Mouse (Mus musculus): Measurements from ENCODE around the gene Car14. TPM values are rescaled to one million over a fixed set of nuclear protein-coding genes. Genes with fewer than 3 reads are reported as not detected.
"Not testable (repeated sequence)": the region's sequence is repeated elsewhere in the genome, so short reads cannot be mapped to it uniquely, and the experiment has no call there.

The Car14 gene
- total RNA-seq, 2 experiments from 2014 or later, result 71.9 to 92.1 TPM

DNA sequence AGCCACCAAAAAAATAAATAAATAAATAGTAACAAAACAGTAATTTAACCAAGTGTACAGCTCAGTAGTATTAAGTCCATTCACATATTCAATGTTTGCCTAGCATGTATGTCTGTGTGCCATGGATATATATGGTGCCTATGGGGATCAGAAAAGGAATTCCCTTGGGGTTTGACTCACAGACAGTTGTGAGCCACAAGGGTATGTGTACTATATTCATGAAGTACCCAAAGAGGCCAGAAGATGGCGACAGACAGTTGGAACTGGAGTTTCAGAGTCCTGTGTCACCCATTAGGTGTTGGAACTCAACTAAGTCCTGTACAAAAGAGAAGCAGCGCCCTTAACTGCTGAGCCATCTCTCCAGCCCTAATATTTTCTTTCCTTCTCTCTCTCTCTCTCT lies 42.7 kb downstream of the Car14 start:
- intact Hi-C loops (cut with DNase I), result loop anchor here (2.0 to 5.0 kb wide), 2 partner anchors 45 to 96 kb away; no protein-coding TSS in a partner anchor
- DNase-seq, result peak in 1 of 2 experiments; percentile 46

DNA sequence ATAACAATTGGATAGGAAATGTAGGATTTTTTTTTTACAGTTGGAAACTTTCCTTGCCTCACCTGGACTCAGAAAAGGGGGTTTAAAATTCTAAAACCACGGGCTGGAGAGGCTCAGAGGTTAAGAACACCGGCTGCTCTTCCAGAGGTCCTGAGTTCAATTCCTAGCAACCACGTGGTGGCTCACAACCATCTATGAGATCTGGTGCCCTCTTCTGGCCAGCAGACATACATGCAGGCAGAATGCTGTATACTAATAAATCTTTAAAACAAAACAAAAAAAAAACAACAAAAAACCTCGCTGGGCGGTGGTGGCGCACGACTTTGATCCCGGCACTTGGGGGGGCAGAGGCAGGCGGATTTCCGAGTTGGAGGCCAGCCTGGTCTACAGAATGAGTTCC lies 43.3 kb downstream of the Car14 start:
- no peak for DNase-seq
- intact Hi-C loops (cut with DNase I), result loop anchor here (2.0 to 5.0 kb wide), 2 partner anchors 46 to 96 kb away; no protein-coding TSS in a partner anchor

DNA sequence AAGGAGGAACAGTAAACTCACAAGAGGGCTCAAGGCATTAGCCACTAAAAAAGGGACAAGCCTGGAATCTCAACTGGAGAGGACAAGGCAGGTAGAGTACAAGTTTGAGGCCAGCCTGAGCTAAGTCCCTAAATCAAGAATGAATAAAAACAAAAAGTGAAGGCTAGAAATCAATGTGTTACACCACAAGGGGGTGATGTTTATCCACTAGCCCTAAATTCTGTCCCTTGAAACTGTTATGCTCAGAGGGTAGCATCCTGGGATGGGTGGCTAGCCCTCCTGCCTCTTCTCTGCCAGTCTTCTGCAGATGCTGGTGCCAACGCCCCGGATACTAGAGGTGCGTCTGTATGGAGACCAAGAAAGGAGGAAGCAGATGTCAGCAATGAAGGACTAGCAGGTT lies 44.2 kb downstream of the Car14 start:
- intact Hi-C loops (cut with DNase I), result loop anchor here (2.0 to 5.0 kb wide), 2 partner anchors 46 to 97 kb away; no protein-coding TSS in a partner anchor
- DNase-seq, result no peak

DNA sequence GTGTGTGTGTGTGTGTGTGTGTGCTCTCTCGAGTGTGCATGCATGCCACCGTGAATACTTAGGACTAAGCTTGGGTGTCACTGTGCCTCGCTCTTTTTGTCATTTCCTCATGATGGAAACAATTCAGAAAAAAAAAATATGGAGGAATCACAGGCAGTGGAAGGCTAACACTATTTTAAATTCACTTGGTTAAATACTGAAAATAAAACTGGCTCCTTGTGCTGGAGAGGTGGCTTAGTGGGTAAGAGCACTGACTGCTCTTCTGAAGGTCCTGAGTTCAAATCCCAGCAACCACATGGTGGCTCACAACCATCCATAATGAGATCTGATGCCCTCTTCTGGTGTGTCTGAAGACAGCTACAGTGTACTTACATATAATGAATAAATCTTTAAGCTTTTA lies 46.2 kb downstream of the Car14 start:
- DNase-seq; intact Hi-C loops (cut with DNase I): not testable (repeated sequence)

DNA sequence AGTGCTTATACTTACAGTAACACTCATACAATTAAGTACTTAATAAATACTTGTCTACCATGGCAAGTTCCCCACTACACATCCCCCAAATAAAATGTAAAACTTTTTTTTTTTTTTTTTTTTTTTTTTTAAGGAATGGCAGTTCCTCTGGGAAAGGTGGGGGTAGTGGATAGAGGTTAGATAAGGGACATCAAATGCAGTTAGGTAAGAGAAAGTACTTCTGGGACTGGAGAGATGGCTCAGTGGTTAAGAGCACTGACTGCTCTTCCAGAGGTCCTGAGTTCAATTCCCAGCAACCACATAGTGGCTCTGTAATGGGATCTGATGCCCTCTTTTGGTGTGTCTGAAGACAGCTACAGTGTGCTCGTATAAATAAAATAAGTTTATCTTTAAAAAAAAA lies 47.4 kb downstream of the Car14 start:
- intact Hi-C loops (cut with DNase I); DNase-seq: not testable (repeated sequence)

DNA sequence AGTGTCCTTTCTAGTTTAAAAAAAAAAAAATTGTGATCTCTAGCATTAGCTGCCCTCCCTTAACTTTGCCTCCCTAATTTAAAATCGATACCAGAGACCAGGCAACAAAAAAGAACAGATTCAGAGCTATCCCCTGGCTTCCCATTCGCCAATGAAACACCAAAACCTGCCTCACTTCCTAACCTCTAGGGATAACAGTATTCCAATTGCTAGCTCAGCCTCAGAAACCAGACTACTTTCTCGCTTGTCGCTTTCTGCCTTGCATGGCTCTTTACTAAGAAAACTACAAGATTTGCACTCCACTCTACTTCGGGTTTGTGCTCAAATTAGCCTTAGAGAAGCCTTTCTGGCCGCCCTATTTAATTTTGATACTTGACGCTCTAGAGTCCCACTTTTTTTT lies 48.4 kb downstream of the Car14 start:
- DNase-seq, result no peak
- intact Hi-C loops (cut with DNase I), result no loop called here

DNA sequence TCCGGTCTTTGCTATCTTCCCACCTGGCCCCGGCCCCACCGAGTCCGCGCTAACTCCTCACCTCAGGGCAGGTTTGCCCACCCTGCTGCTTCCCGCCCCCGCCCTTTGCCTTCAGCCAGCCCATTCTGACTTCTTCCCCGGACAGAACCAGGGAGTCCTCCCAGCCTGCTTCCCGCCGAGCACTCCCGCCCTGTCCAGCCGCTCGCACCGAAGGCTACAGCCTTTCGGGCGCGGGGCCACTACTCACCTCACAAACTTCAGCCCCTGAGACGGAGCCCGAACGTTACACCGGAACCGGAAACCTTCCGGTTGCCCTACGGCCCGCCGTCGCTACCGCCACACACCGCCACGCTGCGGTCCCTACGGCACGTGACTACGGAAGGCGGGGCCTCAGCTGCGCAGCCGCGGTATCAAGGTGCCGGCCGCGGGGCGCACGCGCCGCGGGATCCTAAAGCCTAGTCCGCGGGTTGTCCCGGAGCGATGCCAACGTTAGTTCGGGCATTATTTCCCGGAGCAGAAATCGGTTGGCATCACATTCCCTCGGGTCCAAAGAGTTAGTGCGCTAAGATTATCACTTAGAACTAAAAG lies 48.9 kb downstream of the Car14 start, which contains the start of gene Prpf3:
TSS of gene Prpf3 (minus strand) at position 384 of the 588 bp plus-strand sequence.
- DNase-seq, result peak; percentile 94
- intact Hi-C loops (cut with DNase I), result no loop called here

DNA sequence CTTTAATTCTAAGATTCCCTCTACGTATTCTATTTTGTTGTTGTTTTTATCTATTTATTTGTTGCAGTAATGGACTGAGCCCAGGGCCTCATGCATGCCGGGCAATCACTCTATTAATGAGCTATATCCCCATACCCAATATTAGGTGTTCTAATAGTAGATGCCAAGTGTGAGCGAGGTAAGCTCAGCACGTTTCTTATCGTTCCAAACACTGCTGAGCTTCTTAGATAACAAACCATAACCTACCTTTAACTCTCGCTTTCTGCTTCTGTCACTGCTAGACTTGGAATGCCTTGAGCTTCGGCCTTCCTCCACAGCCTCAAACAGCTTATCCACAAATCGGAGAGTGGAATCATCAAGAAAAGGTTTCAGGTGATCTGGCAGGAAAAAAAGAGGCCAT lies 53.2 kb downstream of the Car14 start:
- intact Hi-C loops (cut with DNase I), result no loop called here
- no peak for DNase-seq

DNA sequence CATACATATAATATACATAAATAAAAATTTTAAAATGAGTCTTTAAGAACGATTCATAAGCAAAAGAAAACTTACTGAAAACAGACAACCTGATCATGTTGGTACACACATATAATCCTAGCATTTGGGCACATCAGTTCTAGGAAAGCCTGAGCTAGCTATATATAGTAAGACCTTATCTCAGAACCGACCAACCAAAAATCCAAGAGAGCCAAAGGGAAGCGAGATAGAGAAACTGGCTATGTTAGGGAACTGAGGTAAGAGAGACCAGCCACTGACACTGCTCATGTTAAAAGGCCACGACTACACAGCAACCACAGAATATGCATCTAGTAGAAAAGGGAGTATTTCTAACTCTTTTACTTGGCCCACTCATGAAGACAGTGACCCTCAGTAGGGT lies 53.9 kb downstream of the Car14 start:
- DNase-seq, result no peak
- intact Hi-C loops (cut with DNase I), result no loop called here

Other genes starting within 250 kb of the Car14 start
- gene Mcl1, start 245.9 kb downstream of the Car14 start, total RNA-seq (2021), result 100 to 1,000 TPM; 109 to 130 TPM
- 10 to 100 TPM; 25.7 to 41.2 TPM for gene Adamtsl4, start 216.8 kb downstream of the Car14 start, total RNA-seq (2021)
- 10 to 100 TPM; 14.3 to 28.4 TPM for gene Ecm1, start 165.1 kb downstream of the Car14 start, total RNA-seq (2021)
- gene Tars2, start 144.5 kb downstream of the Car14 start, total RNA-seq (2021), result 10 to 100 TPM; 28.0 to 28.7 TPM
- 10 to 100 TPM; 27.8 to 36.1 TPM for gene Rprd2, start 85.8 kb downstream of the Car14 start, total RNA-seq (2021)
- gene Prpf3, start 48.8 kb downstream of the Car14 start, total RNA-seq (2021), result 10 to 100 TPM; 12.5 to 14.5 TPM
- gene Mrps21, start 33.2 kb downstream of the Car14 start, total RNA-seq (2021), result 100 to 1,000 TPM; 289 to 304 TPM
- 1 to 10 TPM; 4.4 to 7.9 TPM for gene Ciart, start 22.4 kb downstream of the Car14 start, total RNA-seq (2021)
- 1 to 10 TPM; 1.8 to 4.0 TPM for gene BC028528, start 12.7 kb downstream of the Car14 start, total RNA-seq (2021)
- 10 to 100 TPM; 41.7 to 48.0 TPM for gene Aph1a, start 10.7 kb downstream of the Car14 start, total RNA-seq (2021)
- gene Anp32e, start 24.6 kb upstream of the Car14 start, total RNA-seq (2021), result 10 to 100 TPM; 67.1 to 71.1 TPM
- gene Plekho1, start 91.3 kb upstream of the Car14 start, total RNA-seq (2021), result 10 to 100 TPM; 17.6 to 23.6 TPM
- 10 to 100 TPM; 13.4 to 17.5 TPM for gene Vps45, start 153.8 kb upstream of the Car14 start, total RNA-seq (2021)
- 10 to 100 TPM; 46.6 to 49.0 TPM for gene Otud7b, start 199.8 kb upstream of the Car14 start, total RNA-seq (2021)